Mouse (Mus musculus): Measurements from ENCODE around the gene Lrmda. TPM values are rescaled to one million over a fixed set of nuclear protein-coding genes. Genes with fewer than 3 reads are reported as not detected.
A peak's percentile ranks its signal among the peaks of the same experiment; 100 is the strongest.

The Lrmda gene
- total RNA-seq, 1 experiment from 2014 or later = 4.2 TPM

GRCm38 (mm10) chr14:22093124-22093523 is 73.6 kb downstream of the Lrmda start:
- DNase-seq = no peak

- DNase-seq = no peak
Observed at GRCm38 (mm10) chr14:22101961-22102805, 82.7 kb downstream of the Lrmda start.

GRCm38 (mm10) chr14:22105855-22106254 is 86.3 kb downstream of the Lrmda start:
- no peak for DNase-seq

GRCm38 (mm10) chr14:22106777-22107176 is 87.3 kb downstream of the Lrmda start:
- DNase-seq = no peak

- no peak for DNase-seq
Observed at GRCm38 (mm10) chr14:22109423-22109822, 89.9 kb downstream of the Lrmda start.

GRCm38 (mm10) chr14:22113463-22114361 is 94.2 kb downstream of the Lrmda start:
- no peak for DNase-seq

GRCm38 (mm10) chr14:22114651-22115351 is 95.3 kb downstream of the Lrmda start:
- peak; percentile 15 for DNase-seq

GRCm38 (mm10) chr14:22118096-22118495 is 98.6 kb downstream of the Lrmda start:
- no peak for DNase-seq

- no peak for DNase-seq
Observed at GRCm38 (mm10) chr14:22118512-22118911, 99.0 kb downstream of the Lrmda start.

GRCm38 (mm10) chr14:22126276-22126675 is 106.8 kb downstream of the Lrmda start:
- no peak for DNase-seq

- DNase-seq = no peak
Observed at GRCm38 (mm10) chr14:22126859-22127258, 107.3 kb downstream of the Lrmda start.

GRCm38 (mm10) chr14:22130950-22131585 is 111.6 kb downstream of the Lrmda start:
- DNase-seq = no peak

- no peak for DNase-seq
Observed at GRCm38 (mm10) chr14:22139281-22139680, 119.8 kb downstream of the Lrmda start.

GRCm38 (mm10) chr14:22144014-22144413 is 124.5 kb downstream of the Lrmda start:
- DNase-seq = no peak

- no peak for DNase-seq
Observed at GRCm38 (mm10) chr14:22145863-22146262, 126.4 kb downstream of the Lrmda start.

GRCm38 (mm10) chr14:22146508-22147044 is 127.1 kb downstream of the Lrmda start:
- DNase-seq = no peak

GRCm38 (mm10) chr14:22147341-22148024 is 128.0 kb downstream of the Lrmda start:
- no peak for DNase-seq

- DNase-seq = no peak
Observed at GRCm38 (mm10) chr14:22152701-22153100, 133.2 kb downstream of the Lrmda start.

GRCm38 (mm10) chr14:22154096-22154495 is 134.6 kb downstream of the Lrmda start:
- no peak for DNase-seq

- no peak for DNase-seq
Observed at GRCm38 (mm10) chr14:22155034-22155433, 135.5 kb downstream of the Lrmda start.

GRCm38 (mm10) chr14:22155512-22156026 is 136.1 kb downstream of the Lrmda start:
- DNase-seq = no peak
